Comparison of ENCODE assay signal across 8 mouse cellular contexts in the genomic region with DNA sequence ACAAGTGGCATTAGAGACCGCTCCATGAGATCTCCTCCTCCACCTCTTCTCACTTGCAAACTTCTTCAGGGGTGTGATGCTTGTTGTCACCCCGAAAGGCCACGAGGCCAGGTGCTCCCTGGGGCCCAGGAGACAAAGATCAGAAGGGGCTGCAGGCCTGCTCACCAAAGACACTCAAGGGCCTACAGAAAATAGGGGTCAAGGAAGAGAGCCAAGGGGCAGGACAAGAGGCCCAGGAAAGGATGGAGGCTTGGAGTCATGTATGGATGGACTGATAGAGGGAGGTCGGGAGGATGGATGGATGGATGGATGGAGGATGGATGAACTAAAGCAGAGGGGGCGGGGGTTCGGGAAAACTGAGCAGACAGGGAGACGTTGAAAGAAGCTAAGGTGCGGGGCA. TPM values are rescaled to one million over a fixed set of nuclear protein-coding genes. Genes with fewer than 3 reads are reported as not detected.
A peak's percentile ranks its signal among the peaks of the same experiment; 100 is the strongest.
DNase-seq lines count a peak whose midpoint lies in the region; ATAC-seq and TF ChIP-seq lines count a peak whose summit lies in the region.

No protein-coding gene starts in this region.

- TF ChIP-seq POLR2A in liver, adult 2 months (IDR thresholded peaks at IDR 0.05; ENCODE audit: extremely low read depth, insufficient read depth, low read length), result no peak

- no peak overlapping the region; the same call in 1 of the 2 replicates for H3K4me3 ChIP-seq in liver, adult 2 months (ENCODE audit: insufficient read depth, low read depth, low read length)
- peak overlapping the region; percentile 55 for H3K4me3 ChIP-seq in embryonic facial prominence, embryonic 14.5 days (ENCODE audit: low read depth, low read length)
- peak overlapping the region; percentile 65 for H3K4me3 ChIP-seq in intestine, embryonic 16.5 days (ENCODE audit: low read length)
- H3K4me3 ChIP-seq in neural tube, embryonic 13.5 days, result peak overlapping the region; percentile 67

- 32% methylated on average over 8 of the region's 8 CpGs for WGBS in liver, adult 2 months
- WGBS in embryonic facial prominence, embryonic 14.5 days, result 3% methylated on average over 8 of the region's 8 CpGs
- 5% methylated on average over 8 of the region's 8 CpGs for WGBS in intestine, embryonic 16.5 days
- 11% methylated on average over 8 of the region's 8 CpGs for WGBS in neural tube, embryonic 13.5 days

- no peaks in the 10 kb centered on the region for H3K27me3 ChIP-seq in liver, adult 2 months (ENCODE audit: control insufficient read depth, insufficient read depth, low read length)
- no peaks in the 10 kb centered on the region; the same call in 1 of the 2 replicates for H3K27me3 ChIP-seq in embryonic facial prominence, embryonic 14.5 days (replicated peaks; ENCODE audit: control insufficient read depth, insufficient read depth, low read length)
- no peaks in the 10 kb centered on the region for H3K27me3 ChIP-seq in intestine, embryonic 16.5 days (replicated peaks; ENCODE audit: control insufficient read depth, insufficient read depth, low read length)
- H3K27me3 ChIP-seq in neural tube, embryonic 13.5 days, result peaks cover 4% of the 10 kb centered on the region

- H3K79me2 ChIP-seq in liver, adult 2 months (ENCODE audit: control insufficient read depth, insufficient read depth, low read length), result no peaks in the 10 kb centered on the region; the same call in 1 of the 2 replicates

- peaks cover 4% of the 10 kb centered on the region; the same call in 1 of the 2 replicates for H3K4me1 ChIP-seq in liver, adult 2 months (ENCODE audit: control insufficient read depth, insufficient read depth, low read length)
- peaks cover 23% of the 10 kb centered on the region for H3K4me1 ChIP-seq in embryonic facial prominence, embryonic 14.5 days (ENCODE audit: control insufficient read depth, insufficient read depth, low read length)
- peaks cover 18% of the 10 kb centered on the region for H3K4me1 ChIP-seq in intestine, embryonic 16.5 days (ENCODE audit: control insufficient read depth, insufficient read depth, low read length)
- H3K4me1 ChIP-seq in neural tube, embryonic 13.5 days (replicated peaks), result peaks cover 44% of the 10 kb centered on the region

- peak overlapping the region; percentile 90 for H3K4me2 ChIP-seq in embryonic facial prominence, embryonic 14.5 days (ENCODE audit: low read depth, low read length)
- H3K4me2 ChIP-seq in intestine, embryonic 16.5 days (ENCODE audit: low read depth, low read length), result peak overlapping the region; percentile 80
- H3K4me2 ChIP-seq in neural tube, embryonic 13.5 days, result peak overlapping the region; percentile 93

- no peak for ATAC-seq in embryonic facial prominence, embryonic 14.5 days (ENCODE audit: low read depth)
- ATAC-seq in intestine, embryonic 16.5 days, result peak; percentile 1; the same call in 1 of the 2 replicates
- ATAC-seq in neural tube, embryonic 13.5 days (ENCODE audit: low read depth), result no peak; the same call in 1 of the 2 replicates
- ATAC-seq in frontal cortex, adult (ENCODE audit: low TSS enrichment), result no peak

- H3K36me3 ChIP-seq in liver, adult 2 months (ENCODE audit: control insufficient read depth, insufficient read depth, low read length), result no peaks in the 10 kb centered on the region
- H3K36me3 ChIP-seq in embryonic facial prominence, embryonic 14.5 days (ENCODE audit: control insufficient read depth, insufficient read depth, low read length), result peaks cover 29% of the 10 kb centered on the region
- peaks cover 8% of the 10 kb centered on the region; the same call in 1 of the 2 replicates for H3K36me3 ChIP-seq in intestine, embryonic 16.5 days (ENCODE audit: control insufficient read depth, insufficient read depth, low read length)
- H3K36me3 ChIP-seq in neural tube, embryonic 13.5 days, result peaks cover 38% of the 10 kb centered on the region

- TF ChIP-seq CTCF in liver, adult 2 months (IDR thresholded peaks at IDR 0.05; ENCODE audit: low read depth, low read length), result no peak

- intact Hi-C loops in left cerebral cortex, postnatal 4 days (cut with DNase I), result no loop called here

- H3K27ac ChIP-seq in liver, adult 2 months (replicated peaks; ENCODE audit: insufficient read depth, low read depth, low read length), result no peak overlapping the region
- peak overlapping the region; percentile 93 for H3K27ac ChIP-seq in embryonic facial prominence, embryonic 14.5 days (replicated peaks; ENCODE audit: low read depth, low read length)
- no peak overlapping the region for H3K27ac ChIP-seq in intestine, embryonic 16.5 days (ENCODE audit: low read length)
- H3K27ac ChIP-seq in neural tube, embryonic 13.5 days (replicated peaks), result peak overlapping the region; percentile 97

- DNase-seq in liver, adult 2 months (ENCODE audit: extremely low read depth, low read depth, low spot score), result no peak
- no peak for DNase-seq in liver
- DNase-seq in embryonic facial prominence, embryonic 14.5 days (ENCODE audit: low spot score), result no peak
- no peak for DNase-seq in left cerebral cortex, postnatal 4 days
- DNase-seq in thymus, postnatal 14 days, result no peak

- peak overlapping the region; percentile 88 for H3K9ac ChIP-seq in liver, adult 2 months (ENCODE audit: low read depth, low read length)
- H3K9ac ChIP-seq in embryonic facial prominence, embryonic 14.5 days (ENCODE audit: low read depth, low read length), result peak overlapping the region; percentile 83
- H3K9ac ChIP-seq in intestine, embryonic 16.5 days (ENCODE audit: low read depth, low read length), result peak overlapping the region; percentile 78
- peak overlapping the region; percentile 91 for H3K9ac ChIP-seq in neural tube, embryonic 13.5 days

- H3K9me3 ChIP-seq in embryonic facial prominence, embryonic 14.5 days (ENCODE audit: control insufficient read depth, low read length), result no peaks in the 10 kb centered on the region
- no peaks in the 10 kb centered on the region for H3K9me3 ChIP-seq in intestine, embryonic 16.5 days (ENCODE audit: control insufficient read depth, low read length)
- no peaks in the 10 kb centered on the region for H3K9me3 ChIP-seq in neural tube, embryonic 13.5 days

RNA-seq across cellular contexts. Expression of gene Atxn7l2, which starts 1.2 kb away (rescaled TPM):
- total RNA-seq in liver, adult 2 months (2014; rRNA removed), result 0.28 and 0.34 TPM in 2 replicates
- polyA plus RNA-seq in liver, adult 2 months (2012; rRNA removed), result 1.7 and 2.0 TPM in 2 replicates
- 15.6 and 20.2 TPM in 2 replicates for polyA plus RNA-seq in embryonic facial prominence, embryonic 14.5 days (2014; fragmentation: Nextera tagmentation; extraction: Ambion mirVana)
- 9.7 and 10.5 TPM in 2 replicates for polyA plus RNA-seq in intestine, embryonic 16.5 days (2015; fragmentation: Nextera tagmentation; extraction: Ambion mirVana)
- 24.5 and 26.0 TPM in 2 replicates for polyA plus RNA-seq in neural tube, embryonic 13.5 days (2015; fragmentation: Nextera tagmentation; extraction: Ambion mirVana)
- 10 to 100 TPM; 33.1 to 34.8 TPM for total RNA-seq in left cerebral cortex, postnatal 4 days (2021)

RNA-seq across cellular contexts. Expression of gene Cyb561d1, which starts 8.5 kb away (rescaled TPM):
- total RNA-seq in liver, adult 2 months (2014; rRNA removed), result 2.1 and 2.4 TPM in 2 replicates
- 3.8 and 4.1 TPM in 2 replicates for polyA plus RNA-seq in liver, adult 2 months (2012; rRNA removed)
- 1.9 and 2.7 TPM in 2 replicates for polyA plus RNA-seq in embryonic facial prominence, embryonic 14.5 days (2014; fragmentation: Nextera tagmentation; extraction: Ambion mirVana)
- polyA plus RNA-seq in intestine, embryonic 16.5 days (2015; fragmentation: Nextera tagmentation; extraction: Ambion mirVana), result 4.2 and 4.7 TPM in 2 replicates
- polyA plus RNA-seq in neural tube, embryonic 13.5 days (2015; fragmentation: Nextera tagmentation; extraction: Ambion mirVana), result 3.9 and 4.3 TPM in 2 replicates
- total RNA-seq in left cerebral cortex, postnatal 4 days (2021), result 10 to 100 TPM; 10.9 to 11.4 TPM

RNA-seq across cellular contexts. Expression of gene Sypl2, which starts 16.9 kb away (rescaled TPM):
- total RNA-seq in liver, adult 2 months (2014; rRNA removed), result 0.09 TPM in 1 of 2 replicates, not detected in the other
- polyA plus RNA-seq in liver, adult 2 months (2012; rRNA removed), result 0.06 and 0.09 TPM in 2 replicates
- 6.8 and 11.4 TPM in 2 replicates for polyA plus RNA-seq in embryonic facial prominence, embryonic 14.5 days (2014; fragmentation: Nextera tagmentation; extraction: Ambion mirVana)
- 0.24 and 0.28 TPM in 2 replicates for polyA plus RNA-seq in intestine, embryonic 16.5 days (2015; fragmentation: Nextera tagmentation; extraction: Ambion mirVana)
- 0.14 and 0.71 TPM in 2 replicates for polyA plus RNA-seq in neural tube, embryonic 13.5 days (2015; fragmentation: Nextera tagmentation; extraction: Ambion mirVana)
- 1 to 10 TPM in 1 of 2 experiments, under 1 TPM in 1; 0.98 to 1.4 TPM for total RNA-seq in left cerebral cortex, postnatal 4 days (2021)

RNA-seq across cellular contexts. Expression of gene Amigo1, which starts 23.4 kb away (rescaled TPM):
- total RNA-seq in liver, adult 2 months (2014; rRNA removed), result 2.7 and 3.8 TPM in 2 replicates
- 9.3 and 15.1 TPM in 2 replicates for polyA plus RNA-seq in liver, adult 2 months (2012; rRNA removed)
- 5.1 and 5.3 TPM in 2 replicates for polyA plus RNA-seq in embryonic facial prominence, embryonic 14.5 days (2014; fragmentation: Nextera tagmentation; extraction: Ambion mirVana)
- polyA plus RNA-seq in intestine, embryonic 16.5 days (2015; fragmentation: Nextera tagmentation; extraction: Ambion mirVana), result 2.2 and 2.5 TPM in 2 replicates
- 16.6 and 21.9 TPM in 2 replicates for polyA plus RNA-seq in neural tube, embryonic 13.5 days (2015; fragmentation: Nextera tagmentation; extraction: Ambion mirVana)
- total RNA-seq in left cerebral cortex, postnatal 4 days (2021), result 10 to 100 TPM; 23.6 to 25.8 TPM

RNA-seq across cellular contexts. Expression of gene Psma5, which starts 47.2 kb away (rescaled TPM):
- 85.9 and 86.7 TPM in 2 replicates for total RNA-seq in liver, adult 2 months (2014; rRNA removed)
- polyA plus RNA-seq in liver, adult 2 months (2012; rRNA removed), result 40.5 and 46.4 TPM in 2 replicates
- 303 and 324 TPM in 2 replicates for polyA plus RNA-seq in embryonic facial prominence, embryonic 14.5 days (2014; fragmentation: Nextera tagmentation; extraction: Ambion mirVana)
- 249 and 278 TPM in 2 replicates for polyA plus RNA-seq in intestine, embryonic 16.5 days (2015; fragmentation: Nextera tagmentation; extraction: Ambion mirVana)
- 242 and 259 TPM in 2 replicates for polyA plus RNA-seq in neural tube, embryonic 13.5 days (2015; fragmentation: Nextera tagmentation; extraction: Ambion mirVana)
- total RNA-seq in left cerebral cortex, postnatal 4 days (2021), result 10 to 100 TPM; 98.8 to 99.0 TPM

Comparison
In these comparisons a context has a peak if more than half of its experiments do, and no peak if none do; other contexts are left out.
1. H3K27ac ChIP-seq: peak in embryonic facial prominence, embryonic 14.5 days (single experiment) and neural tube, embryonic 13.5 days (single experiment); none in liver, adult 2 months (single experiment) and intestine, embryonic 16.5 days (single experiment).
2. Peak in every context shown above with its lines, with median percentiles within 50 percentile points of each other: H3K9ac ChIP-seq and H3K4me2 ChIP-seq.